ENCODE assay signal across 19 mouse cellular contexts in genomic region chr9:75560353-75560752, GRCm38 (mm10). TPM values are rescaled to one million over a fixed set of nuclear protein-coding genes. Genes with fewer than 3 reads are reported as not detected.
A peak's percentile ranks its signal among the peaks of the same experiment; 100 is the strongest.
DNase-seq lines count a peak whose midpoint lies in the region; ATAC-seq and TF ChIP-seq lines count a peak whose summit lies in the region.
"Had no signal": no experiment of that assay in that cellular context is flagged by ENCODE, and none has a peak within 500 bp of the region (broad histone marks: within the 10 kb centered on the region; RNA-seq: fewer than 3 reads in every experiment).

No protein-coding gene starts in this region.

- no peaks in the 10 kb centered on the region for H3K27me3 ChIP-seq in forebrain, embryonic 15.5 days
- no peaks in the 10 kb centered on the region for H3K27me3 ChIP-seq in forebrain, embryonic 14.5 days (replicated peaks; ENCODE audit: control insufficient read depth, insufficient read depth, low read length)
- H3K27me3 ChIP-seq in hindbrain, embryonic 14.5 days (ENCODE audit: control insufficient read depth, insufficient read depth, low read length), result no peaks in the 10 kb centered on the region
- H3K27me3 ChIP-seq in hindbrain, embryonic 10.5 days (ENCODE audit: insufficient read depth, poor library complexity, severe bottlenecking), result no peaks in the 10 kb centered on the region
- no peaks in the 10 kb centered on the region for H3K27me3 ChIP-seq in neural tube, embryonic 14.5 days (ENCODE audit: control insufficient read depth, insufficient read depth, low read length)
- H3K27me3 ChIP-seq: heart, embryonic 15.5 days had no signal

- H3K4me2 ChIP-seq in forebrain, embryonic 15.5 days (replicated peaks), result peak overlapping the region; percentile 84; the same call in 1 of the 2 replicates
- H3K4me2 ChIP-seq in forebrain, embryonic 14.5 days (ENCODE audit: low read length), result no peak overlapping the region; the same call in 1 of the 2 replicates
- peak overlapping the region; percentile 84; the same call in 1 of the 2 replicates for H3K4me2 ChIP-seq in hindbrain, embryonic 14.5 days (replicated peaks)
- H3K4me2 ChIP-seq in neural tube, embryonic 14.5 days (ENCODE audit: low read depth, low read length), result peak overlapping the region; percentile 75; the same call in 1 of the 2 replicates

- no peak overlapping the region for H3K4me3 ChIP-seq in forebrain, embryonic 15.5 days
- no peak overlapping the region for H3K4me3 ChIP-seq in forebrain, embryonic 14.5 days (ENCODE audit: low read depth, low read length)
- no peak overlapping the region for H3K4me3 ChIP-seq in hindbrain, embryonic 14.5 days (replicated peaks; ENCODE audit: low read length)
- H3K4me3 ChIP-seq in hindbrain, embryonic 10.5 days, result no peak overlapping the region
- H3K4me3 ChIP-seq in lung, adult 2 months (replicated peaks; ENCODE audit: extremely low read depth, low read depth, low read length), result no peak overlapping the region
- no peak overlapping the region for H3K4me3 ChIP-seq in neural tube, embryonic 14.5 days (ENCODE audit: low read depth, low read length)

- ATAC-seq in forebrain, embryonic 15.5 days (replicated peaks), result no peak
- no peak for ATAC-seq in forebrain, embryonic 14.5 days
- no peak for ATAC-seq in hindbrain, embryonic 14.5 days (ENCODE audit: low FRiP score)
- no peak for ATAC-seq in neural tube, embryonic 14.5 days (ENCODE audit: low read depth)

- no peak for TF ChIP-seq POLR2A in lung, adult 2 months (IDR thresholded peaks at IDR 0.05; ENCODE audit: borderline replicate concordance, extremely low read depth, low read depth, low read length)

- H3K9me3 ChIP-seq in forebrain, embryonic 15.5 days, result no peaks in the 10 kb centered on the region
- H3K9me3 ChIP-seq in forebrain, embryonic 14.5 days (replicated peaks; ENCODE audit: control insufficient read depth, low read length), result no peaks in the 10 kb centered on the region
- H3K9me3 ChIP-seq in hindbrain, embryonic 14.5 days (ENCODE audit: control insufficient read depth, low read length), result no peaks in the 10 kb centered on the region
- no peaks in the 10 kb centered on the region for H3K9me3 ChIP-seq in hindbrain, embryonic 10.5 days
- H3K9me3 ChIP-seq in neural tube, embryonic 14.5 days (ENCODE audit: control insufficient read depth, low read length), result no peaks in the 10 kb centered on the region
- H3K9me3 ChIP-seq: embryonic facial prominence, embryonic 10.5 days; forebrain, embryonic 12.5 days; G1E; heart, embryonic 15.5 days had no signal

- no peak overlapping the region for H3K9ac ChIP-seq in forebrain, embryonic 15.5 days (replicated peaks)
- H3K9ac ChIP-seq in forebrain, embryonic 14.5 days (ENCODE audit: low read length), result no peak overlapping the region
- H3K9ac ChIP-seq in hindbrain, embryonic 14.5 days, result 0 out of 2 replicates have a peak overlapping the region, but pooled peaks have one; percentile 82
- H3K9ac ChIP-seq in neural tube, embryonic 14.5 days (replicated peaks; ENCODE audit: low read depth, low read length), result no peak overlapping the region
- H3K9ac ChIP-seq: forebrain, embryonic 12.5 days; heart, embryonic 15.5 days had no signal

- DNase-seq in forebrain, embryonic 14.5 days (ENCODE audit: low spot score), result no peak
- no peak for DNase-seq in hindbrain, embryonic 14.5 days (ENCODE audit: low spot score)
- DNase-seq in hindbrain, embryonic 10.5 days (ENCODE audit: low spot score), result no peak
- peak; percentile 38 for DNase-seq in lung, postnatal 36 days
- no peak for DNase-seq in lung, adult 2 months
- no peak for DNase-seq in neural tube, embryonic 10.5 days (ENCODE audit: extremely low spot score, low spot score)
- DNase-seq: adrenal gland, adult 8-10 months; adrenal gland, postnatal 36 days; B cell, adult 2 months; cerebellum, adult 2 months; gastrocnemius, postnatal 10 days; heart, adult 2 months; heart, postnatal 14 days had no signal

- no peaks in the 10 kb centered on the region for H3K36me3 ChIP-seq in forebrain, embryonic 15.5 days
- H3K36me3 ChIP-seq in forebrain, embryonic 14.5 days (ENCODE audit: control insufficient read depth, insufficient read depth, low read length), result no peaks in the 10 kb centered on the region
- H3K36me3 ChIP-seq in hindbrain, embryonic 14.5 days (replicated peaks; ENCODE audit: control insufficient read depth, insufficient read depth), result no peaks in the 10 kb centered on the region
- no peaks in the 10 kb centered on the region for H3K36me3 ChIP-seq in hindbrain, embryonic 10.5 days
- H3K36me3 ChIP-seq in neural tube, embryonic 14.5 days (ENCODE audit: control insufficient read depth, insufficient read depth, low read length), result no peaks in the 10 kb centered on the region
- H3K36me3 ChIP-seq: embryonic facial prominence, embryonic 10.5 days; forebrain, embryonic 12.5 days; heart, embryonic 15.5 days had no signal

- H3K4me1 ChIP-seq in forebrain, embryonic 15.5 days, result peaks cover 26% of the 10 kb centered on the region
- H3K4me1 ChIP-seq in forebrain, embryonic 14.5 days (ENCODE audit: control insufficient read depth, insufficient read depth, low read length), result peaks cover 4% of the 10 kb centered on the region; the same call in 1 of the 2 replicates
- peaks cover 24% of the 10 kb centered on the region for H3K4me1 ChIP-seq in hindbrain, embryonic 14.5 days (replicated peaks; ENCODE audit: control insufficient read depth, insufficient read depth, low read length)
- peaks cover 25% of the 10 kb centered on the region for H3K4me1 ChIP-seq in hindbrain, embryonic 10.5 days (replicated peaks)
- H3K4me1 ChIP-seq in lung, adult 2 months (ENCODE audit: control insufficient read depth, insufficient read depth, low read length), result peaks cover 22% of the 10 kb centered on the region
- peaks cover 5% of the 10 kb centered on the region; the same call in 1 of the 2 replicates for H3K4me1 ChIP-seq in neural tube, embryonic 14.5 days (ENCODE audit: control insufficient read depth, insufficient read depth, low read length)

- no peak overlapping the region for H3K27ac ChIP-seq in forebrain, embryonic 15.5 days (replicated peaks)
- no peak overlapping the region for H3K27ac ChIP-seq in forebrain, embryonic 14.5 days (ENCODE audit: low read depth, low read length)
- H3K27ac ChIP-seq in hindbrain, embryonic 14.5 days, result no peak overlapping the region
- no peak overlapping the region for H3K27ac ChIP-seq in hindbrain, embryonic 10.5 days
- no peak overlapping the region for H3K27ac ChIP-seq in neural tube, embryonic 14.5 days (ENCODE audit: low read depth, low read length)
- H3K27ac ChIP-seq: embryonic facial prominence, embryonic 10.5 days; forebrain, embryonic 12.5 days; heart, embryonic 15.5 days had no signal

- no peak for TF ChIP-seq CTCF in lung, adult 2 months (IDR thresholded peaks at IDR 0.05; ENCODE audit: insufficient read depth, low read length)

RNA-seq across cellular contexts. Expression of gene Tmod3, which starts 0.9 kb away (rescaled TPM):
- polyA plus RNA-seq in forebrain, embryonic 15.5 days (2015; fragmentation: Nextera tagmentation; extraction: Ambion mirVana), result 99.1 and 107 TPM in 2 replicates
- polyA plus RNA-seq in forebrain, embryonic 14.5 days (2014; fragmentation: Nextera tagmentation; extraction: Ambion mirVana), result 92.4 and 104 TPM in 2 replicates
- 66.2 and 75.2 TPM in 2 replicates for polyA plus RNA-seq in hindbrain, embryonic 14.5 days (2014; fragmentation: Nextera tagmentation; extraction: Ambion mirVana)
- 83.8 and 101 TPM in 2 replicates for polyA plus RNA-seq in hindbrain, embryonic 10.5 days (2016; fragmentation: Nextera tagmentation; extraction: Ambion mirVana)
- 30.9 and 46.5 TPM in 2 replicates for polyA plus RNA-seq in lung, adult 2 months (2012; rRNA removed)
- 60.6 and 69.9 TPM in 2 replicates for polyA plus RNA-seq in neural tube, embryonic 14.5 days (2014; fragmentation: Nextera tagmentation; extraction: Ambion mirVana)

RNA-seq across cellular contexts. Expression of gene Tmod2, which starts 50.8 kb away (rescaled TPM):
- 233 and 250 TPM in 2 replicates for polyA plus RNA-seq in forebrain, embryonic 15.5 days (2015; fragmentation: Nextera tagmentation; extraction: Ambion mirVana)
- 127 and 193 TPM in 2 replicates for polyA plus RNA-seq in forebrain, embryonic 14.5 days (2014; fragmentation: Nextera tagmentation; extraction: Ambion mirVana)
- 248 and 272 TPM in 2 replicates for polyA plus RNA-seq in hindbrain, embryonic 14.5 days (2014; fragmentation: Nextera tagmentation; extraction: Ambion mirVana)
- polyA plus RNA-seq in hindbrain, embryonic 10.5 days (2016; fragmentation: Nextera tagmentation; extraction: Ambion mirVana), result 36.5 and 48.4 TPM in 2 replicates
- polyA plus RNA-seq in lung, adult 2 months (2012; rRNA removed), result 3.3 and 7.6 TPM in 2 replicates
- polyA plus RNA-seq in neural tube, embryonic 14.5 days (2014; fragmentation: Nextera tagmentation; extraction: Ambion mirVana), result 230 and 265 TPM in 2 replicates
- polyA plus RNA-seq: G1E had no signal
